Mouse (Mus musculus) common myeloid progenitor, adult 5-6 weeks (primary cell): Measurements from ENCODE around the gene Fanci. TPM values are rescaled to one million over a fixed set of nuclear protein-coding genes. Genes with fewer than 3 reads are reported as not detected.

ENCODE experiments used
- ATAC-seq: replicated peaks from 2 replicates; pipeline ENCODE4 v1.8.0; 2016; ENCODE audit warnings: low read depth, mild to moderate bottlenecking, moderate TSS enrichment, inconsistent platforms; ENCODE audit not compliant: poor library complexity, severe bottlenecking
- total RNA-seq: library from RNA; stranded (forward); fragments of 200-1000, 187-1606 nt; gene quantifications from 2 replicates; pipeline ENCODE4 v1.2.3, GENCODE M21; 2017

Gene Fanci
- total RNA-seq, 1 experiment from 2014 or later = 30.1 TPM

DNA sequence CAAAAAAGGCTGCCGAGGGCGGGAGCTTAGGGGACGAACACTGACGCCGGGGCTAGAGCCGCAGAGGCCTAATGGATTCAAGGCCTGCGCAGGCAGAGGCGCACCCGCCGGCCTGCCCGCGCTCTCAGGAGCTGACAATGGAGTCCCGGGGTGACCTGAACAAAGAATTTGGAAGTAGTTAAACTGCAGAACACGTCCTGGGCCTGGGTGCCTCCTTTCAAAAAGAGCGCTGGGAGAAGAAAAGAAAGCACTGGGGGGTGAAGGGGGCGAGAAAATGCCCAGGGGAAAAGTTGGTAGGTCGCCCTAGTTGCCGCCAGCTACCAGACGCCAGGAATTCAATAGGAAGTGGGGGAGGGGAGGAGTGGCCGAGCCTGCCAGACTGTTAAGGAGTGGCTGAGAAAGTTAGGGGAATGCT is 106.0 kb downstream of the Fanci start:
- ATAC-seq = no peak

DNA sequence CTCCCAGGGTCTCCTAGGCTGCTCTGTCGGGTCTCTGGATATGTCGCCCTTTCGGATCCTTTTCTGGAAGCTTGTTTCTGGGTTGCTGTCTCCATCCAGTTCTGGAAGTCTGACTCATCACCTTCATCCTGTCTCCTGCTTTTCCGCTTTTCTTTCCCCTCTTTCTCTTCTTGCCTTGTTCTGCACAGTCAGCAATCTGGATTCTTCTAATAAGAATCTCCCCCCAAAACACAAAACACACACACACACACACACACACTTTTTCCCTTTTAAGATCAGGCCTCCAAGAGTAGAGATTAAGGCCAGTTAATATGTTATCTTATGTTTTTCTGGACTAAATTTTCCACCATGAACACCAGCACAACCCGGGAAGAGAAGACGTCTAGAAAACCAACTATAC is 106.6 kb downstream of the Fanci start:
- ATAC-seq = no peak

DNA sequence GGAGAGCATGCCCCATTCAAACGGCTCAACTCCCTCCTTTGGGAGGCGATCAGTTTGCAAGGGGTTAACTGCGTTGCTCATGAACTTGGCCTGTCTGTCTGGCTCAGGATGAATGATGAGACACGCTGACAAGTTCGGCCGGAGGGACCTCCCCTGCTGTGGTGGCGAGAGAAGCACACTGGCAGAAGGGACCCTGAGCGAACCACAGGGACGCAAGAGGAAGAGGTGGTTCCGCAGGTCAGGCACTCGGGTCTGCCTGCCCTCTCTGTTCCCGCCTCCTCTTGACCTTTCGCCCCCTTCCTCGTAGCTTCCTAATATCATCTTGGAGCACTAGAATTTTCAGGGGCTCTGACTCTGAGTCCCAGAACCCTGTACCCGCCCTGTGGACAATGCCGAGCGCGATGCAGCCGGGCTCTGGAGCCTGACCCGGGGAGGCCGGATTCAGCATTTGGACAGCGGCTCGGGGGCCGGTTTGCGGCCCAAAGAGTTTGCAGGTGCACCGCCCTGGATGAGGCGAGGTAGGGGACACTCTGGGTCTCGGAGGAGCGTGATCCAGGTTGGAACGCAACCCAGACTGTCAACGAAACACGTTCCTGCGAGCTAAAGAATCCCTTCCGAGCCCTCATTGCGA is 107.4 kb downstream of the Fanci start:
- peak; percentile 45 for ATAC-seq

Other genes starting within 250 kb of the Fanci start
- 19.9 and 26.4 TPM in 2 replicates for gene Mfge8, start 242.9 kb upstream of the Fanci start, total RNA-seq
- gene Abhd2, start 118.7 kb upstream of the Fanci start, total RNA-seq = 28.3 and 32.5 TPM in 2 replicates
- gene Rlbp1, start 4.9 kb upstream of the Fanci start, total RNA-seq = not detected in 2 replicates
- gene Polg, start 74.4 kb downstream of the Fanci start, total RNA-seq = 38.4 and 48.4 TPM in 2 replicates
- not detected in 2 replicates for gene Rhcg, start 225.7 kb downstream of the Fanci start, total RNA-seq